Mouse (Mus musculus): ENCODE data around the gene Flrt3. TPM values are rescaled to one million over a fixed set of nuclear protein-coding genes. Genes with fewer than 3 reads are reported as not detected.

Flrt3 gene
- polyA plus RNA-seq (2012; rRNA removed): 13.7 and 14.4 TPM in 2 replicates
- 47.6 and 56.2 TPM in 2 replicates for polyA plus RNA-seq (2014; fragmentation: Nextera tagmentation; extraction: Ambion mirVana)

DNA sequence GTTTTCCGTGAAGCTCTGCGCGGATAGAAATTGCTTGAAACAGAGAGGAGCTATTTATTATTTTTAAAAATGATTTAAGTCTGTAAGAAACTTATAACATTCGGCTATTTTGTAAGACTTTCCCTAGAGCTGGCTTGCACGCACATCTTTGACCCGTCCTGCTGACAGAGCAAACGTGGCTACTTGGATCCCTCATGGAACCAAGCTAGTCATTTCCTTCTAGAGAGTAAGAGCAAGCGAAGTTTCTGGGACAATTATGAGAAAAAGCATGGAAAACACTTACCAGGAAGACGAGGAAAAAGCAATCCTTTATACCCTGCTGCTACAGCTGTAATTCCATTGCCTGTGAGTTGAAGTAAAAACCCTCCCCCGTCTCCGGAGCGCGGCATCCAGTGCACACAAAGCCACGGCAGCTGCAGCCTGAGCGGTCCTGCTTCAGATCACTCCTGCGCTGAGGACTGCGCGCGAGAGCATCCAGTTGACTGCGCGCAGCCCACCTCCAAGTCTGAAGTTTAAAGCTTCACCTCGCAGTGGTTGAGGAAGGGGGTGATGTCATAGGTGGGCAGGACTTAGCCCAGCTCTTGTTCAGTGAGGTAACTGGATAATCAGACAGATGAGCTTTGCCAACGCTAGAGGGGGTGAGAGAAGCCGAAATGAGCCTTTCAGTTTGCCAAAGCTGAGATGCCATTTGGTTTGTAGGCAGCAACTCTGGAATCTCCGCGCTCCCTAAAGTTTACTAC lies at the start of gene Flrt3:
Gene Flrt3 (minus strand): TSS at position 507 of the 740 bp plus-strand sequence.
- WGBS: 1% methylated on average over 26 of the region's 26 CpGs
- peak; percentile 98; the same call in 1 of the 2 replicates for TF ChIP-seq POLR2A (IDR thresholded peaks at IDR 0.05; ENCODE audit: borderline replicate concordance, extremely low read depth, insufficient read depth, insufficient read length)
- peak; percentile 97 for ATAC-seq (ENCODE audit: low FRiP score, low read depth)

DNA sequence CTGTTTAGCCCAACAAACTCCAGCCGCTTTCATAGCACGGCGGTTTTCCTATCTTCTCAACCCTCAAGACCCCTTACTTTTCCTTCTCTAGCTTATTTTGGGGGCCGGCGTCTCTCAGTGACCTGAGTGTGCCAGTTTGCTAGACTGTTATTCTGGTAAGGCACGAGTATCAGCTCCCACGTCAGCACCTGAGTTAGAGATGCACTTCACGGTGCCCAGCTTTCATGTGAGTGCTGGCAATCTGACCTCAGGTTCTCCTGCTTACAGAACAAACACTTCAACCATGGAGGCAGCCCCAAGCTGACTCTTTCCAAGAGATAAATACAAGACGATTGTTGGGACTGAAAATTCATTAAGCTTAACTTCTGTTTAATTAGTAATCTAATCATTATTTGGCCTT lies 46.1 kb upstream of the Flrt3 start:
- ATAC-seq (ENCODE audit: low FRiP score, low read depth) (no peak), DNase-seq (ENCODE audit: low spot score) (no peak)
- Histone ChIP-seq H3K4me1 (ENCODE audit: control insufficient read depth, insufficient read depth, low read length) (no peaks in the 10 kb centered on the region), H3K4me3 (replicated peaks; ENCODE audit: low read length) (no peak overlapping the region), H3K27ac (replicated peaks; ENCODE audit: low read depth, low read length) (no peak overlapping the region), H3K27me3 (ENCODE audit: control insufficient read depth, insufficient read depth, low read length) (no peaks in the 10 kb centered on the region), H3K4me2 (replicated peaks; ENCODE audit: low read depth, low read length, severe bottlenecking) (no peak overlapping the region), H3K9me3 (ENCODE audit: control insufficient read depth, low read length) (no peaks in the 10 kb centered on the region), H3K9ac (ENCODE audit: low read depth, low read length, severe bottlenecking) (no peak overlapping the region), H3K36me3 (ENCODE audit: control insufficient read depth, insufficient read depth, low read length) (no peaks in the 10 kb centered on the region)
- WGBS: 78% methylated on average over 9 of the region's 9 CpGs
- no peak for TF ChIP-seq POLR2A (IDR thresholded peaks at IDR 0.05; ENCODE audit: borderline replicate concordance, extremely low read depth, insufficient read depth, insufficient read length)

More for the DNA sequence above, at the start of gene Flrt3:
- Histone ChIP-seq H3K27me3 (ENCODE audit: control insufficient read depth, insufficient read depth, low read length) (no peaks in the 10 kb centered on the region), H3K9ac (ENCODE audit: low read depth, low read length, severe bottlenecking) (peak within 1 kb of the TSS; percentile 81), H3K4me2 (replicated peaks; ENCODE audit: low read depth, low read length, severe bottlenecking) (peak within 1 kb of the TSS; percentile 53), H3K36me3 (ENCODE audit: control insufficient read depth, insufficient read depth, low read length) (no peaks in the 10 kb centered on the region), H3K9me3 (ENCODE audit: control insufficient read depth, low read length) (no peaks in the 10 kb centered on the region), H3K27ac (replicated peaks; ENCODE audit: low read depth, low read length) (peak within 1 kb of the TSS; percentile 77), H3K4me3 (replicated peaks; ENCODE audit: low read length) (peak within 1 kb of the TSS; percentile 52), H3K4me1 (ENCODE audit: control insufficient read depth, insufficient read depth, low read length) (peaks cover 8% of the 10 kb centered on the region)
- peak; percentile 99 for DNase-seq (ENCODE audit: low spot score)

DNA sequence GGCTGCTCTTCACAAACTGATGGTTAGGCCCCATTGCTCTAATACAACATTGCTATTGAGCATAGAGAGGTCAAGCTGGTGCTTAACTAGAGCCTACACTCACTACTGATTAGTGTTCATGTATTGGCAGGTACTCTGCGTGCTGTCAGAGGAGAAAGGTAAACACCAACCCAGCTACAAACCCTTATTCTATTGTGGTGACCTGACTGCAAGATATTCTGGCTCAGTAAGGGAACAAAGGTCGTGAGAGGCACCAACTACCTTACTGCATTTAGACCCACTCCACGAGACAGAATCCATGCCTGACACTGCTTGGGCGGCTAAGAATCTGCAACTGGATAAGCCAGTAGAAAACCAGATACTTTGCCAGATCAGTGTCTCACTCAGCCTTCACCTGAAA lies 44.6 kb upstream of the Flrt3 start:
- H3K4me1 ChIP-seq (ENCODE audit: control insufficient read depth, insufficient read depth, low read length): no peaks in the 10 kb centered on the region
- no peak overlapping the region for H3K4me3 ChIP-seq (replicated peaks; ENCODE audit: low read length)
- 89% methylated on average over 4 of the region's 4 CpGs for WGBS
- no peaks in the 10 kb centered on the region for H3K27me3 ChIP-seq (ENCODE audit: control insufficient read depth, insufficient read depth, low read length)
- no peak overlapping the region for H3K27ac ChIP-seq (replicated peaks; ENCODE audit: low read depth, low read length)
- TF ChIP-seq POLR2A (IDR thresholded peaks at IDR 0.05; ENCODE audit: borderline replicate concordance, extremely low read depth, insufficient read depth, insufficient read length): no peak
- no peaks in the 10 kb centered on the region for H3K9me3 ChIP-seq (ENCODE audit: control insufficient read depth, low read length)
- DNase-seq (ENCODE audit: low spot score) (no peak), ATAC-seq (ENCODE audit: low FRiP score, low read depth) (no peak)
- H3K4me2 ChIP-seq (replicated peaks; ENCODE audit: low read depth, low read length, severe bottlenecking): no peak overlapping the region
- H3K36me3 ChIP-seq (ENCODE audit: control insufficient read depth, insufficient read depth, low read length): no peaks in the 10 kb centered on the region
- no peak overlapping the region for H3K9ac ChIP-seq (ENCODE audit: low read depth, low read length, severe bottlenecking)

DNA sequence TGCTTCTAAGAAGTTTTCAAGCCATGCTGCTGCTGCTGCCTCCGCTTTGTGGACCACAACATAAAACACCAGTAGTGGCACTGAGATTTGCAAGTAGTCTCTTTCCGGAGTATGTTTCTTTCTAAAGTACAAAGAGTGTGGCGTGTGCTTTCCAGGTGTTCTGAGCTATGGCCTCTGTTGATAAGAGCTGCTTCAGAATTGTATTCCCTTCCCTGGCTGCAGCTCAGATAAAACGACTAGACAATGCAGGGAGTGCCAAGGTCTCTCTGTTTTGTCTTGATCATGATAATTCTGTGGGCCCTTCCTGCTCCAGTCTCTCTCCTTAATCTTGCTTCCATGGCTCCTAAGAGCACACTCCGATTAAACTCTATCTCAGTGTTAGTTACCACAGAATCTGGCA lies 36.3 kb upstream of the Flrt3 start:
- Histone ChIP-seq H3K27me3 (ENCODE audit: control insufficient read depth, insufficient read depth, low read length) (no peaks in the 10 kb centered on the region), H3K4me2 (replicated peaks; ENCODE audit: low read depth, low read length, severe bottlenecking) (no peak overlapping the region), H3K9me3 (ENCODE audit: control insufficient read depth, low read length) (no peaks in the 10 kb centered on the region), H3K27ac (replicated peaks; ENCODE audit: low read depth, low read length) (no peak overlapping the region), H3K9ac (ENCODE audit: low read depth, low read length, severe bottlenecking) (no peak overlapping the region), H3K4me3 (replicated peaks; ENCODE audit: low read length) (no peak overlapping the region), H3K4me1 (ENCODE audit: control insufficient read depth, insufficient read depth, low read length) (peaks cover 4% of the 10 kb centered on the region; the same call in 1 of the 2 replicates), H3K36me3 (ENCODE audit: control insufficient read depth, insufficient read depth, low read length) (no peaks in the 10 kb centered on the region)
- TF ChIP-seq POLR2A (IDR thresholded peaks at IDR 0.05; ENCODE audit: borderline replicate concordance, extremely low read depth, insufficient read depth, insufficient read length): no peak
- WGBS: 73% methylated on average over 5 of the region's 5 CpGs
- DNase-seq (ENCODE audit: low spot score) (no peak), ATAC-seq (ENCODE audit: low FRiP score, low read depth) (no peak)

DNA sequence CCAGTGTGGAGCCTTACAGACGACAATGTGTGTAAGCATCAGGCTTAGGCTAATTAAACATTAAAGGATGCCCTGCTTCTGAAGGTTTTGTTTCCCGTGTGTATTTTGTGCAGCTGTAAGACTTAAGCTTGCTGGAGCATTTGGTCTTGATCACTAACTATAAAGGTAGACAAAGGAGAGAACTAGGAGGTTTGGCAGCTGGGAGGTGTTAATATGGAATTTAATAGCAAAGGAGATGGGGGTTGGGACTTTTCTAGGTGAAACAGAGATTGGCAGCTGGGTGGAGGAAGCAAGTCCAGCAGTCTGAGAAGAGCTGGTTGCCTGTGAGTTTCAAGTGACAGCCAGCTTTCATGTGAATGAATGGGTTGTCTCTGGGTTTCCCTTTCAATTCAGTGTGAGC lies 34.0 kb upstream of the Flrt3 start:
- DNase-seq (ENCODE audit: low spot score) (peak; percentile 38), ATAC-seq (ENCODE audit: low FRiP score, low read depth) (no peak)
- no peak overlapping the region for H3K27ac ChIP-seq (replicated peaks; ENCODE audit: low read depth, low read length)
- no peaks in the 10 kb centered on the region for H3K9me3 ChIP-seq (ENCODE audit: control insufficient read depth, low read length)
- no peak overlapping the region for H3K4me3 ChIP-seq (replicated peaks; ENCODE audit: low read length)
- TF ChIP-seq POLR2A (IDR thresholded peaks at IDR 0.05; ENCODE audit: borderline replicate concordance, extremely low read depth, insufficient read depth, insufficient read length): no peak
- H3K36me3 ChIP-seq (ENCODE audit: control insufficient read depth, insufficient read depth, low read length): no peaks in the 10 kb centered on the region
- WGBS: 10% methylated on average over 2 of the region's 2 CpGs
- no peaks in the 10 kb centered on the region for H3K27me3 ChIP-seq (ENCODE audit: control insufficient read depth, insufficient read depth, low read length)
- H3K4me2 ChIP-seq (replicated peaks; ENCODE audit: low read depth, low read length, severe bottlenecking): no peak overlapping the region
- H3K9ac ChIP-seq (ENCODE audit: low read depth, low read length, severe bottlenecking): no peak overlapping the region
- H3K4me1 ChIP-seq (ENCODE audit: control insufficient read depth, insufficient read depth, low read length): peaks cover 4% of the 10 kb centered on the region; the same call in 1 of the 2 replicates

All from limb, embryonic 14.5 days (tissue).